ENCODE assay signal across 18 mouse cellular contexts in genomic region chr11:109553921-109554320, GRCm38 (mm10). TPM values are rescaled to one million over a fixed set of nuclear protein-coding genes. Genes with fewer than 3 reads are reported as not detected.
DNase-seq lines count a peak whose midpoint lies in the region; ATAC-seq and TF ChIP-seq lines count a peak whose summit lies in the region.
"Had no signal": no experiment of that assay in that cellular context is flagged by ENCODE, and none has a peak within 500 bp of the region (broad histone marks: within the 10 kb centered on the region; RNA-seq: fewer than 3 reads in every experiment).

No protein-coding gene starts in this region.

- TF ChIP-seq CTCF in liver, embryonic 14.5 days (IDR thresholded peaks at IDR 0.05; ENCODE audit: low read depth), result no peak

- no peak overlapping the region for H3K4me3 ChIP-seq in heart, embryonic 15.5 days
- H3K4me3 ChIP-seq in embryonic facial prominence, embryonic 10.5 days, result no peak overlapping the region
- no peak overlapping the region for H3K4me3 ChIP-seq in liver, embryonic 14.5 days (ENCODE audit: insufficient read depth in 1 of 2, low read depth in 2 of 2, low read length in 2 of 2)
- H3K4me3 ChIP-seq: layer of hippocampus, adult 2 months; neural tube, embryonic 13.5 days had no signal

- peak overlapping the region; percentile 42; the same call in 1 of the 2 replicates for H3K27ac ChIP-seq in heart, embryonic 15.5 days
- H3K27ac ChIP-seq in embryonic facial prominence, embryonic 10.5 days (replicated peaks), result 0 out of 2 replicates have a peak overlapping the region, but pooled peaks have one; percentile 49
- H3K27ac ChIP-seq in liver, embryonic 14.5 days, result peak overlapping the region; percentile 94
- H3K27ac ChIP-seq: layer of hippocampus, adult 2 months; neural tube, embryonic 13.5 days had no signal

- 69% methylated on average over 4 of the region's 4 CpGs for WGBS in heart, embryonic 15.5 days
- 71% methylated on average over 4 of the region's 4 CpGs for WGBS in embryonic facial prominence, embryonic 10.5 days
- WGBS in liver, embryonic 14.5 days (ENCODE audit: insufficient replicate concordance), result 46% methylated on average over 4 of the region's 4 CpGs

- H3K27me3 ChIP-seq in heart, embryonic 15.5 days, result no peaks in the 10 kb centered on the region
- no peaks in the 10 kb centered on the region for H3K27me3 ChIP-seq in embryonic facial prominence, embryonic 10.5 days (replicated peaks; ENCODE audit: low read depth, poor library complexity, severe bottlenecking)
- H3K27me3 ChIP-seq in liver, embryonic 14.5 days (ENCODE audit: control insufficient read depth, insufficient read depth, low read length), result no peaks in the 10 kb centered on the region
- H3K27me3 ChIP-seq: neural tube, embryonic 13.5 days had no signal

- H3K9me3 ChIP-seq in heart, embryonic 15.5 days (replicated peaks), result no peaks in the 10 kb centered on the region
- no peaks in the 10 kb centered on the region for H3K9me3 ChIP-seq in embryonic facial prominence, embryonic 10.5 days
- H3K9me3 ChIP-seq in liver, embryonic 14.5 days (ENCODE audit: control insufficient read depth, low read length), result no peaks in the 10 kb centered on the region
- H3K9me3 ChIP-seq: neural tube, embryonic 13.5 days had no signal

- ATAC-seq in heart, embryonic 15.5 days (replicated peaks; ENCODE audit: insufficient number of reproducible peaks, insufficient read depth, low FRiP score, low read depth), result no peak
- no peak for ATAC-seq in liver, embryonic 14.5 days (ENCODE audit: insufficient read depth)
- ATAC-seq: forebrain, embryonic 16.5 days had no signal

- DNase-seq in heart, adult 11 months, result no peak
- no peak for DNase-seq in embryonic facial prominence, embryonic 10.5 days (ENCODE audit: low spot score)
- no peak for DNase-seq in liver, embryonic 14.5 days (ENCODE audit: low read depth in 3 of 3, low spot score in 3 of 3)
- DNase-seq in thymus, postnatal 14 days, result peak; percentile 51
- no peak for DNase-seq in neural tube, embryonic 10.5 days (ENCODE audit: extremely low spot score, low spot score)
- no peak for DNase-seq in cerebellum, adult 18-20 months
- no peak for DNase-seq in Muller cell, postnatal 12 days (ENCODE audit: inconsistent ontology term)
- DNase-seq: adrenal gland, postnatal 36 days; B cell, adult 2 months; cerebellum, adult 11-12 months; gastrocnemius, postnatal 25 days; kidney, adult 8-10 months; left cerebral cortex, postnatal 4 days; midbrain, embryonic 14.5 days had no signal

- no peak for TF ChIP-seq EP300 in liver, embryonic 14.5 days (IDR thresholded peaks at IDR 0.05; ENCODE audit: low read depth)

- no peak overlapping the region for H3K9ac ChIP-seq in heart, embryonic 15.5 days
- H3K9ac ChIP-seq in liver, embryonic 14.5 days (replicated peaks), result no peak overlapping the region; the same call in 1 of the 2 replicates
- H3K9ac ChIP-seq: neural tube, embryonic 13.5 days had no signal

- peaks cover 19% of the 10 kb centered on the region for H3K4me1 ChIP-seq in heart, embryonic 15.5 days (replicated peaks)
- peaks cover 12% of the 10 kb centered on the region; the same call in 1 of the 2 replicates for H3K4me1 ChIP-seq in embryonic facial prominence, embryonic 10.5 days
- peaks cover 88 to 92% of the 10 kb centered on the region in 2 experiments for H3K4me1 ChIP-seq in liver, embryonic 14.5 days (replicated peaks; ENCODE audit: control insufficient read depth in 2 of 2, insufficient read depth in 2 of 2, low read length in 1 of 2)
- H3K4me1 ChIP-seq: neural tube, embryonic 13.5 days had no signal

- H3K36me3 ChIP-seq in heart, embryonic 15.5 days, result no peaks in the 10 kb centered on the region
- H3K36me3 ChIP-seq in embryonic facial prominence, embryonic 10.5 days (replicated peaks), result no peaks in the 10 kb centered on the region
- H3K36me3 ChIP-seq in liver, embryonic 14.5 days (replicated peaks; ENCODE audit: control insufficient read depth, insufficient read depth, low read depth), result no peaks in the 10 kb centered on the region
- H3K36me3 ChIP-seq: neural tube, embryonic 13.5 days had no signal

- H3K4me2 ChIP-seq in heart, embryonic 15.5 days, result no peak overlapping the region
- no peak overlapping the region for H3K4me2 ChIP-seq in liver, embryonic 14.5 days (ENCODE audit: low read depth)
- H3K4me2 ChIP-seq: neural tube, embryonic 13.5 days had no signal

RNA-seq across cellular contexts. Expression of gene Wipi1, which starts 57.8 kb away (rescaled TPM):
- 50.9 and 54.1 TPM in 2 replicates for polyA plus RNA-seq in heart, embryonic 15.5 days (2015; fragmentation: Nextera tagmentation; extraction: Ambion mirVana)
- 20.7 and 25.3 TPM in 2 replicates for polyA plus RNA-seq in embryonic facial prominence, embryonic 10.5 days (2016; fragmentation: Nextera tagmentation; extraction: Ambion mirVana)
- polyA plus RNA-seq in liver, embryonic 14.5 days (2012; rRNA removed), result 8.3 and 11.9 TPM in 2 replicates
- 9.0 and 13.4 TPM in 2 replicates for polyA plus RNA-seq in liver, embryonic 14.5 days (2014; fragmentation: Nextera tagmentation; extraction: Ambion mirVana)

Comparison
In these comparisons a context has a peak if more than half of its experiments do, and no peak if none do; other contexts are left out.
1. H3K27ac ChIP-seq: peak in every context shown above with its lines; median percentile 94 in liver, embryonic 14.5 days; 49 in embryonic facial prominence, embryonic 10.5 days; 42 in heart, embryonic 15.5 days.